Mouse (Mus musculus) liver, embryonic 15.5 days (tissue): ENCODE data around the gene Ppara. TPM values are rescaled to one million over a fixed set of nuclear protein-coding genes. Genes with fewer than 3 reads are reported as not detected.

ENCODE experiments used
- ATAC-seq: fragments of 200-750 bp; cut with Nextera tagmentation; 2 replicates; pipeline ENCODE4 v1.8.0; 2017; ENCODE audit warnings: moderate number of reproducible peaks, mild to moderate bottlenecking, moderate library complexity; ENCODE audit not compliant: insufficient read depth
- H3K27ac ChIP-seq: fragments of 300-500 bp; sonication (generic); replicated peaks from 2 replicates; pipeline ENCODE4 v1.5.1; 2015; ENCODE audit warnings: mild to moderate bottlenecking, inconsistent platforms
- H3K27me3 ChIP-seq: fragments of 300-500 bp; sonication (generic); 2 replicates; pipeline ENCODE4 v1.6.1; 2015; ENCODE audit warnings: mild to moderate bottlenecking, inconsistent platforms
- H3K36me3 ChIP-seq: fragments of 300-500 bp; sonication (generic); replicated peaks from 2 replicates; pipeline ENCODE4 v1.6.1; 2015; ENCODE audit warnings: moderate library complexity, mild to moderate bottlenecking, inconsistent platforms
- H3K4me1 ChIP-seq: fragments of 300-500 bp; sonication (generic); replicated peaks from 2 replicates; pipeline ENCODE4 v1.6.1; 2015; ENCODE audit warnings: inconsistent platforms
- H3K4me2 ChIP-seq: fragments of 300-500 bp; sonication (generic); 2 replicates; pipeline ENCODE4 v1.6.1; 2015; ENCODE audit warnings: moderate library complexity, mild to moderate bottlenecking, inconsistent platforms
- H3K4me3 ChIP-seq: fragments of 300-500 bp; sonication (generic); replicated peaks from 2 replicates; pipeline ENCODE4 v1.5.1; 2015; ENCODE audit warnings: mild to moderate bottlenecking, inconsistent platforms
- H3K9ac ChIP-seq: fragments of 300-500 bp; sonication (generic); 2 replicates; pipeline ENCODE4 v1.6.1; 2015; ENCODE audit warnings: moderate library complexity, mild to moderate bottlenecking, inconsistent platforms
- H3K9me3 ChIP-seq: fragments of 300-500 bp; sonication (generic); replicated peaks from 2 replicates; pipeline ENCODE4 v1.6.1; 2016; ENCODE audit warnings: inconsistent platforms
- WGBS: fragments of 180-500 bp; shearing (Covaris S2); methylation state at CpG from one replicate; pipeline ENCODE4 v1.1.7; 2015; ENCODE audit warnings: mixed read lengths; ENCODE audit not compliant: insufficient replicate concordance; 5-methylcytosine and 5-hydroxymethylcytosine counted together
- polyA plus RNA-seq: library from polyadenylated mRNA; unstranded; fragments of >200 nt; fragmentation: Nextera tagmentation; extraction: Ambion mirVana; gene quantifications from 2 replicates; pipeline ENCODE4 v1.2.1, GENCODE M21; 2015

Gene Ppara
- polyA plus RNA-seq, 1 experiment from 2014 or later = 23.7 TPM

- Histone ChIP-seq H3K27ac (no peak overlapping the region), H3K4me2 (no peak overlapping the region), H3K4me3 (no peak overlapping the region), H3K9me3 (no peaks in the 10 kb centered on the region), H3K9ac (no peak overlapping the region), H3K4me1 (peaks cover 21% of the 10 kb centered on the region), H3K36me3 (no peaks in the 10 kb centered on the region), H3K27me3 (peaks cover 31% of the 10 kb centered on the region)
- WGBS = 7% methylated on average over 2 of the region's 2 CpGs
- no peak for ATAC-seq
Measured at GRCm38 (mm10) chr15:85730027-85730426, 4.8 kb upstream of the Ppara start.

- H3K9ac ChIP-seq = no peak overlapping the region
Measured at GRCm38 (mm10) chr15:85731885-85732603, 2.7 kb upstream of the Ppara start.

GRCm38 (mm10) chr15:85732604-85732968 is 2.2 kb upstream of the Ppara start:
- H3K4me2 ChIP-seq = no peak overlapping the region
- H3K27me3 ChIP-seq = peaks cover 55% of the 10 kb centered on the region
- no peaks in the 10 kb centered on the region for H3K9me3 ChIP-seq
- WGBS = 39% methylated on average over 5 of the region's 5 CpGs
- no peak for ATAC-seq
- no peak overlapping the region for H3K9ac ChIP-seq
- H3K36me3 ChIP-seq = no peaks in the 10 kb centered on the region
- H3K27ac ChIP-seq = peak overlapping the region; percentile 51
- H3K4me1 ChIP-seq = peaks cover 28% of the 10 kb centered on the region
- H3K4me3 ChIP-seq = no peak overlapping the region

More at GRCm38 (mm10) chr15:85731885-85732603, 2.7 kb upstream of the Ppara start:
- no peak for ATAC-seq
- no peak overlapping the region for H3K4me2 ChIP-seq
- 55% methylated on average over 3 of the region's 3 CpGs for WGBS
- H3K27ac ChIP-seq = peak overlapping the region; percentile 51
- peaks cover 28% of the 10 kb centered on the region for H3K4me1 ChIP-seq
- no peaks in the 10 kb centered on the region for H3K9me3 ChIP-seq
- H3K36me3 ChIP-seq = no peaks in the 10 kb centered on the region
- H3K27me3 ChIP-seq = peaks cover 51% of the 10 kb centered on the region
- H3K4me3 ChIP-seq = no peak overlapping the region

GRCm38 (mm10) chr15:85733686-85734085 is 1.1 kb upstream of the Ppara start:
- H3K4me2 ChIP-seq = no peak overlapping the region
- no peaks in the 10 kb centered on the region for H3K36me3 ChIP-seq
- ATAC-seq = no peak
- no peaks in the 10 kb centered on the region for H3K9me3 ChIP-seq
- peaks cover 28% of the 10 kb centered on the region for H3K4me1 ChIP-seq
- peaks cover 58% of the 10 kb centered on the region for H3K27me3 ChIP-seq
- H3K27ac ChIP-seq = no peak overlapping the region
- 60% methylated on average over 2 of the region's 2 CpGs for WGBS
- H3K9ac ChIP-seq = no peak overlapping the region
- H3K4me3 ChIP-seq = no peak overlapping the region

- no peak for ATAC-seq
- Histone ChIP-seq H3K27me3 (peaks cover 58% of the 10 kb centered on the region), H3K9ac (no peak overlapping the region), H3K9me3 (no peaks in the 10 kb centered on the region), H3K4me3 (no peak overlapping the region), H3K36me3 (no peaks in the 10 kb centered on the region), H3K4me1 (peaks cover 28% of the 10 kb centered on the region), H3K4me2 (peak overlapping the region; percentile 69; the same call in 1 of the 2 replicates), H3K27ac (peak overlapping the region; percentile 72)
- 32% methylated on average over 8 of the region's 8 CpGs for WGBS
Measured at GRCm38 (mm10) chr15:85734148-85734547, 635 bp upstream of the Ppara start.

GRCm38 (mm10) chr15:85735063-85735835 is 466 bp downstream of the Ppara start:
- H3K9me3 ChIP-seq = no peaks in the 10 kb centered on the region
- H3K36me3 ChIP-seq = no peaks in the 10 kb centered on the region
- H3K27ac ChIP-seq = peak overlapping the region; percentile 72
- H3K4me3 ChIP-seq = peak overlapping the region; percentile 56
- H3K27me3 ChIP-seq = peaks cover 58% of the 10 kb centered on the region
- WGBS = under 1% methylated on average over 78 of the region's 78 CpGs
- ATAC-seq = peak; percentile 81
- peaks cover 28% of the 10 kb centered on the region for H3K4me1 ChIP-seq
- peak overlapping the region; percentile 15; the same call in 1 of the 2 replicates for H3K9ac ChIP-seq
- peak overlapping the region; percentile 69 for H3K4me2 ChIP-seq

GRCm38 (mm10) chr15:85735836-85736190 is 1.0 kb downstream of the Ppara start:
- H3K4me1 ChIP-seq = peaks cover 28% of the 10 kb centered on the region
- 2% methylated on average over 25 of the region's 25 CpGs for WGBS
- H3K27me3 ChIP-seq = peaks cover 58% of the 10 kb centered on the region
- H3K4me3 ChIP-seq = peak overlapping the region; percentile 56
- H3K4me2 ChIP-seq = peak overlapping the region; percentile 69
- peak overlapping the region; percentile 7; the same call in 1 of the 2 replicates for H3K9ac ChIP-seq
- H3K36me3 ChIP-seq = no peaks in the 10 kb centered on the region
- peak; percentile 40 for ATAC-seq
- H3K27ac ChIP-seq = peak overlapping the region; percentile 51; the same call in 1 of the 2 replicates
- no peaks in the 10 kb centered on the region for H3K9me3 ChIP-seq

- peak overlapping the region; percentile 26; the same call in 1 of the 2 replicates for H3K27ac ChIP-seq
- no peaks in the 10 kb centered on the region for H3K9me3 ChIP-seq
- peaks cover 58% of the 10 kb centered on the region for H3K27me3 ChIP-seq
- peaks cover 28% of the 10 kb centered on the region for H3K4me1 ChIP-seq
- ATAC-seq = no peak
- 40% methylated on average over 10 of the region's 10 CpGs for WGBS
- peak overlapping the region; percentile 56 for H3K4me3 ChIP-seq
- no peak overlapping the region for H3K9ac ChIP-seq
- peak overlapping the region; percentile 69 for H3K4me2 ChIP-seq
- no peaks in the 10 kb centered on the region for H3K36me3 ChIP-seq
Measured at GRCm38 (mm10) chr15:85736506-85736905, 1.7 kb downstream of the Ppara start.

GRCm38 (mm10) chr15:85738416-85738815 is 3.6 kb downstream of the Ppara start:
- no peak for ATAC-seq
- H3K4me2 ChIP-seq = peak overlapping the region; percentile 18; the same call in 1 of the 2 replicates
- H3K4me3 ChIP-seq = no peak overlapping the region
- H3K27ac ChIP-seq = no peak overlapping the region
- H3K27me3 ChIP-seq = peaks cover 42% of the 10 kb centered on the region
- H3K36me3 ChIP-seq = no peaks in the 10 kb centered on the region
- H3K4me1 ChIP-seq = peaks cover 17% of the 10 kb centered on the region
- 57% methylated on average over 3 of the region's 3 CpGs for WGBS
- H3K9me3 ChIP-seq = no peaks in the 10 kb centered on the region
- no peak overlapping the region for H3K9ac ChIP-seq

- Histone ChIP-seq H3K9ac (no peak overlapping the region), H3K27me3 (peaks cover 37% of the 10 kb centered on the region), H3K4me3 (no peak overlapping the region), H3K4me1 (peaks cover 19% of the 10 kb centered on the region), H3K4me2 (no peak overlapping the region), H3K36me3 (no peaks in the 10 kb centered on the region), H3K27ac (no peak overlapping the region), H3K9me3 (no peaks in the 10 kb centered on the region)
- no peak for ATAC-seq
- whole genome bisulfite sequencing = 50% methylated on average over 5 of the region's 5 CpGs
Measured at GRCm38 (mm10) chr15:85738939-85739338, 4.2 kb downstream of the Ppara start.

GRCm38 (mm10) chr15:85742608-85743007 is 7.8 kb downstream of the Ppara start:
- Histone ChIP-seq H3K4me1 (peaks cover 9% of the 10 kb centered on the region; the same call in 1 of the 2 replicates), H3K9ac (no peak overlapping the region), H3K27ac (peak overlapping the region; percentile 20; the same call in 1 of the 2 replicates), H3K4me3 (no peak overlapping the region), H3K4me2 (no peak overlapping the region), H3K9me3 (no peaks in the 10 kb centered on the region), H3K36me3 (no peaks in the 10 kb centered on the region), H3K27me3 (0 out of 2 replicates have a peak, but pooled peaks cover 2% of the 10 kb centered on the region)
- 59% methylated on average over 9 of the region's 9 CpGs for WGBS
- no peak for ATAC-seq
